Mouse (Mus musculus) heart, embryonic 15.5 days (tissue): ENCODE data around the gene Gm32742. TPM values are rescaled to one million over a fixed set of nuclear protein-coding genes. Genes with fewer than 3 reads are reported as not detected.

ENCODE experiments used
- ATAC-seq: fragments of 200-750 bp; cut with Nextera tagmentation; replicated peaks from 2 replicates; pipeline ENCODE4 v1.8.0; 2017; ENCODE audit warnings: low read depth, moderate TSS enrichment; ENCODE audit not compliant: insufficient number of reproducible peaks, insufficient read depth, low FRiP score
- H3K27ac ChIP-seq: fragments of 300-500 bp; sonication (generic); 2 replicates; pipeline ENCODE4 v1.5.1; 2015; ENCODE audit warnings: mild to moderate bottlenecking, inconsistent platforms
- H3K27me3 ChIP-seq: fragments of 300-500 bp; sonication (generic); 2 replicates; pipeline ENCODE4 v1.6.1; 2015; ENCODE audit warnings: inconsistent platforms
- H3K36me3 ChIP-seq: fragments of 300-500 bp; sonication (generic); 2 replicates; pipeline ENCODE4 v1.6.1; 2015; ENCODE audit warnings: mild to moderate bottlenecking, inconsistent platforms
- H3K4me1 ChIP-seq: fragments of 300-500 bp; sonication (generic); replicated peaks from 2 replicates; pipeline ENCODE4 v1.6.1; 2015; ENCODE audit warnings: inconsistent platforms
- H3K4me2 ChIP-seq: fragments of 300-500 bp; sonication (generic); 2 replicates; pipeline ENCODE4 v1.6.1; 2015; ENCODE audit warnings: inconsistent platforms, mild to moderate bottlenecking, moderate library complexity
- H3K4me3 ChIP-seq: fragments of 300-500 bp; sonication (generic); 2 replicates; pipeline ENCODE4 v1.5.1; 2015; ENCODE audit warnings: mild to moderate bottlenecking, inconsistent platforms
- H3K9ac ChIP-seq: fragments of 300-500 bp; sonication (generic); 2 replicates; pipeline ENCODE4 v1.6.1; 2015; ENCODE audit warnings: mild to moderate bottlenecking, inconsistent platforms
- H3K9me3 ChIP-seq: fragments of 300-500 bp; sonication (generic); replicated peaks from 2 replicates; pipeline ENCODE4 v1.6.1; 2016; ENCODE audit warnings: inconsistent platforms
- WGBS: fragments of 180-500 bp; shearing (Covaris S2); methylation state at CpG from one replicate; pipeline ENCODE4 v1.1.7; 2015; ENCODE audit warnings: mixed read lengths; 5-methylcytosine and 5-hydroxymethylcytosine counted together
- polyA plus RNA-seq: library from polyadenylated mRNA; unstranded; fragments of >200 nt; fragmentation: Nextera tagmentation; extraction: Ambion mirVana; gene quantifications from 2 replicates; pipeline ENCODE4 v1.2.1, GENCODE M21; 2015

The Gm32742 gene
- 0.03 and 0.24 TPM in 2 replicates for polyA plus RNA-seq

DNA sequence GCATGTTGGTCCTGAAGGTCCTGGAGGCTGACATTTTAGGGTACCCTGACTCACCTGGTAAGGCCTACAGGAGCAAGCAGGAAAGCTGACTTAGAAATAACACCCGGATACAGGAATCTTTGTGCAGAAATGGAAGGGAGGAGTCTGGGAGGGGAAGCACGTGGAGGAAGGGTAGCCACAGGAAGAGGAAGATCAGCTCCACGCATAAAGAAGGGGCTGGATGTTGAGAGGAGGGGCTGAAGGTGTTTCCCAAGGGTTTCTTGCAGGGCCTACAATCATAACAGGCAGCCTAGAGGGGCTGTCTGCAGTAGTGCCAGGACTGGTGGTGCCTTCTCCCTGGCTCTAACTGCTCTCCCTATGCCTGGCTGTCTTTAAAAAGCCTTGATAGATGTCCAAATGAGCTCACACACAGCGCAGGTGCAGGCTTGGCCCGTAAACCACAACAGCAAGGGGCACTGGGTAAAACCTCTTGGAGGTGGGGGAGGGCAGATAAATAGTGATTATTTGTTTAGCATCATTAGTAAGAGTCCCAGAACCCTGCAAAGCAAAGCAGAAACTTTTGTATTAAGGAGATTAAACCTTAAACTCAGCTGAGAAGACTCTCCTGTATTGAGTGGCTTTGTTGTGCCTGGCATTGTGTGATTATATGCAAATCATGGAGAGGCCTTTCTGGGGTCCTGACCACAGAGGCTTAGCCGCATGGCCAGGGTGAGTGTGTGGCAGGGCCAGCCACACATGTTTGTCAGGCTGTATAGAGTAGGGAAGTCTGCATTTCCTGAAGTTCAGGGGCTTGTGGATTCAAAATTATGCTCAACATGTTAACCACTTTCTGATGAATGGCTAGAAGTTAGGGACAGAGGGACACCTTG, at the start of gene Gm32742:
TSS of gene Gm32742 (minus strand) at position 206 of the 869 bp plus-strand sequence.
- Histone ChIP-seq H3K4me2 (0 out of 2 replicates have a peak within 1 kb of the TSS, but pooled peaks have one; percentile 7), H3K27ac (no peak within 1 kb of the TSS), H3K36me3 (no peaks in the 10 kb centered on the region), H3K4me1 (no peaks in the 10 kb centered on the region), H3K9me3 (no peaks in the 10 kb centered on the region), H3K9ac (no peak within 1 kb of the TSS), H3K27me3 (peaks cover 8% of the 10 kb centered on the region), H3K4me3 (no peak within 1 kb of the TSS)
- no peak for ATAC-seq
- WGBS, result 45% methylated on average over 6 of the region's 6 CpGs

GRCm38 (mm10) chr9:51213729-51214237, 48.5 kb upstream of the Gm32742 start:
- H3K27ac ChIP-seq, result no peak overlapping the region
- 81% methylated on average over 6 of the region's 6 CpGs for WGBS
- H3K36me3 ChIP-seq, result no peaks in the 10 kb centered on the region
- H3K4me2 ChIP-seq, result no peak overlapping the region
- no peak overlapping the region for H3K4me3 ChIP-seq
- ATAC-seq, result no peak
- H3K4me1 ChIP-seq, result no peaks in the 10 kb centered on the region; the same call in 1 of the 2 replicates
- H3K9ac ChIP-seq, result no peak overlapping the region
- no peaks in the 10 kb centered on the region for H3K27me3 ChIP-seq
- no peaks in the 10 kb centered on the region for H3K9me3 ChIP-seq

DNA sequence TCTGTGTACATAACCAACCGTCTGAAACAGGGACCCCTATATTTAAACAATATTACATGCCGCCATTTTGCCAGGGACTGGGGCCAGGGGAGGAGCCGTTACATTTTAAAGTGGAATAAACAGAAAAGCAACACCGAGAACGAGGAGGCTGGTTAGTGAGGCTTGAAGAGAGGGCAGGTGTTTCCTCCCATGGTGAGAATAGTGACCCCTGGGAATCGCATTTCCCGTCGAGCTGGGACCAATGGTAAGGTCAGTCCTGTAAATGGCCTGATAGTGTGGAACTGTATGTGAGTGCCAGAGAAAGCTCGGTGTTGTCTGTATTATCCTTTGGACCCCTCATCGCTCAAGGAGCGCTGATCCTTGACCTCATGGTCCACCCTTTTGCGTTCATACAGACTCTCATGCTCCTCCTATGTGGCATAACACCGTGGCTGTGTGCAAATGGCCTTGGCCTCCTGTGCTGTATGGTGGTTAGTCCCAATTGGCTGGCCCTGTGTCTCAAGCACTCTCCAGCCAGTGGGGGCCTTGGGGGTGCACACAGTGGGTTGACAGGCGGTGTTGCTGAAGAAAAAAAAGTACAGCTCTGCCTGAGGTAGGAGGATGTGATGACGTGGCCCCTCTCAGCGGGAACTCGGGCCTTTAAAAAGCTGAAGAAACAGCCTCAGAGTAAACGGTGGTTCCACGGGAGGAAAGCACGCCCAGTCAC, 47.9 kb upstream of the Gm32742 start, which contains the start of gene Pou2af1:
TSS of gene Pou2af1 (plus strand) at position 686 of the 706 bp plus-strand sequence.
- Histone ChIP-seq H3K4me3 (no peak within 1 kb of the TSS), H3K9ac (no peak within 1 kb of the TSS), H3K4me2 (no peak within 1 kb of the TSS), H3K27ac (no peak within 1 kb of the TSS), H3K36me3 (no peaks in the 10 kb centered on the region), H3K9me3 (no peaks in the 10 kb centered on the region), H3K4me1 (no peaks in the 10 kb centered on the region; the same call in 1 of the 2 replicates), H3K27me3 (no peaks in the 10 kb centered on the region)
- no peak for ATAC-seq
- 72% methylated on average over 20 of the region's 20 CpGs for WGBS

DNA sequence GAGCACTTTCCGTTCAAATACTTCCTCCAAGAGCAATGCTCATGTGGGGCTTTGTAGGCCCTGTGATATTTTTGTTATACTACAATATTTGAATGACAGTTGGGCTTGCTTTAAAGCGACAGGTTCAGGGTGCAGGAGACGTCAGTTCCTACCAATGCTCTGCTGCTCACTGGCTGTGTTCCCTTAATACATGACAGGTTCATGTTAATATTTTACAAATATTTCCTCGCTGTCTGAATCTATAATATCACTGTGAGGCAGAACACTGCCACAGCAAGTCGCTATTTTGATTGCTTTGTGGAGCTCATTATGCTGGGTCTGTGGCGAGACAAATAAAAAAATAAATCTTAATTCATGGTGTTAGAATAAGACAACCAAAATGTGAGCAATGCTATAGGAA, 45.9 kb upstream of the Gm32742 start:
- Histone ChIP-seq H3K27ac (no peak overlapping the region), H3K4me1 (no peaks in the 10 kb centered on the region; the same call in 1 of the 2 replicates), H3K36me3 (no peaks in the 10 kb centered on the region), H3K4me2 (no peak overlapping the region), H3K27me3 (no peaks in the 10 kb centered on the region), H3K9ac (no peak overlapping the region), H3K9me3 (no peaks in the 10 kb centered on the region), H3K4me3 (no peak overlapping the region)
- ATAC-seq, result no peak
- WGBS, result 66% methylated on average over 6 of the region's 6 CpGs

GRCm38 (mm10) chr9:51208974-51209332, 43.6 kb upstream of the Gm32742 start:
- no peak for ATAC-seq
- Histone ChIP-seq H3K27ac (no peak overlapping the region), H3K36me3 (no peaks in the 10 kb centered on the region), H3K9ac (no peak overlapping the region), H3K4me1 (no peaks in the 10 kb centered on the region; the same call in 1 of the 2 replicates), H3K4me3 (no peak overlapping the region), H3K4me2 (no peak overlapping the region), H3K27me3 (no peaks in the 10 kb centered on the region), H3K9me3 (no peaks in the 10 kb centered on the region)
- 83% methylated on average over 2 of the region's 2 CpGs for WGBS

DNA sequence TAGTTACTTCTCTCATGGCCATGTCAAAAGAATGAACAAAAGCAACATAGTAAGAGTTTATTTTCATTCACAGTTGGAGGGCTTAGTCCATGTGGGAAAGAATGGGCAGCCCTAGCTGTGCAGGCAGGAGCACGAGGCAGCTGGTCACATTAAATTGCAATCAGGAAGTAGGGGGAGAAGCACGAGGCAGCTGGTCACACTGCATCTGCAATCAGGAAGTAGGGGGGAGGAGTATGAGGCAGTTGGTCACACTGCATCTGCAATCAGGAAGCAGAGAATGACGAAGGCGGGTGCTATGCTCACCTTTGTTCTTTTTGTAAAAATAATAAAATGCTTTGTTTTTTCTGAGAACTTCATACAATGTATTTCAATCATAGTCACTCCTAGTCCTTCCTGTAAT, 29.5 kb upstream of the Gm32742 start:
- no peak overlapping the region for H3K27ac ChIP-seq
- no peaks in the 10 kb centered on the region for H3K4me1 ChIP-seq
- ATAC-seq, result no peak
- no peak overlapping the region for H3K4me2 ChIP-seq
- 63% methylated on average over 4 of the region's 4 CpGs for whole genome bisulfite sequencing
- H3K4me3 ChIP-seq, result no peak overlapping the region
- no peaks in the 10 kb centered on the region for H3K36me3 ChIP-seq
- H3K9ac ChIP-seq, result no peak overlapping the region
- H3K9me3 ChIP-seq, result no peaks in the 10 kb centered on the region
- no peaks in the 10 kb centered on the region for H3K27me3 ChIP-seq

- Histone ChIP-seq H3K36me3 (no peaks in the 10 kb centered on the region), H3K4me1 (no peaks in the 10 kb centered on the region), H3K27ac (no peak overlapping the region), H3K27me3 (no peaks in the 10 kb centered on the region), H3K4me3 (no peak overlapping the region), H3K4me2 (no peak overlapping the region), H3K9me3 (no peaks in the 10 kb centered on the region), H3K9ac (no peak overlapping the region)
- 69% methylated on average over 3 of the region's 3 CpGs for WGBS
- ATAC-seq, result no peak
Measured at GRCm38 (mm10) chr9:51190655-51191054, 25.3 kb upstream of the Gm32742 start.

DNA sequence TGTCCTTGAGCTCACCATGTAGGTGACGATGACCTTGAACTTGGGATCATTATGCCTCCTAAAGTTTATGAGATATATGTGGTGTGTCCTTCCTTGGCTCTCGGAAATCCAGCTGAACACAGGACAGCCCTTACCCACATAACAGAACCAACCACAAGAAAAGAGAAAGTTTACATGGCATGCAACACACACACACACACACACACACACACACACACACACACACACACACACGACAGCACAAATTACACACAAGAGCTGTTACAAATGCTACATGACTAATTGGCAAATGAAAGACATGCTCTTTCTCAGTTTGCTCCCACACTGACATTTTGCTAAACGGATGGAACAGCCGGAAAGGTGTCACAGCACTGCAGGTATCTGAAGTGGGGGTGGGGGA, 20.6 kb upstream of the Gm32742 start:
- WGBS, result 64% methylated on average over 5 of the region's 5 CpGs
- H3K27me3 ChIP-seq, result no peaks in the 10 kb centered on the region
- no peak for ATAC-seq
- H3K4me2 ChIP-seq, result no peak overlapping the region
- H3K36me3 ChIP-seq, result no peaks in the 10 kb centered on the region
- no peak overlapping the region for H3K9ac ChIP-seq
- no peak overlapping the region for H3K27ac ChIP-seq
- no peaks in the 10 kb centered on the region for H3K9me3 ChIP-seq
- H3K4me3 ChIP-seq, result no peak overlapping the region
- H3K4me1 ChIP-seq, result no peaks in the 10 kb centered on the region

GRCm38 (mm10) chr9:51185386-51185785, 20.1 kb upstream of the Gm32742 start:
- Histone ChIP-seq H3K4me2 (no peak overlapping the region), H3K9ac (no peak overlapping the region), H3K36me3 (no peaks in the 10 kb centered on the region), H3K27ac (no peak overlapping the region), H3K4me3 (no peak overlapping the region), H3K27me3 (no peaks in the 10 kb centered on the region), H3K4me1 (no peaks in the 10 kb centered on the region), H3K9me3 (no peaks in the 10 kb centered on the region)
- no peak for ATAC-seq
- 53% methylated on average over 4 of the region's 4 CpGs for WGBS

GRCm38 (mm10) chr9:51182716-51183710, 17.7 kb upstream of the Gm32742 start:
- H3K4me2 ChIP-seq, result no peak overlapping the region
- H3K27me3 ChIP-seq, result no peaks in the 10 kb centered on the region
- no peak for ATAC-seq
- no peak overlapping the region for H3K9ac ChIP-seq
- H3K4me3 ChIP-seq, result no peak overlapping the region
- no peak overlapping the region for H3K27ac ChIP-seq
- H3K4me1 ChIP-seq, result no peaks in the 10 kb centered on the region
- no peaks in the 10 kb centered on the region for H3K36me3 ChIP-seq
- 75% methylated on average over 15 of the region's 15 CpGs for WGBS
- H3K9me3 ChIP-seq, result no peaks in the 10 kb centered on the region
